Mouse (Mus musculus) left cerebral cortex, adult 11 months (tissue): Measurements from ENCODE around the gene Epha4.

Experiments
- DNase-seq: peaks from one replicate; pipeline ENCODE4 v3.0.0; 2022; ENCODE audit warnings: low spot score

Gene Epha4

GRCm38 (mm10) chr1:77407417-77407816 is 107.5 kb downstream of the Epha4 start:
- DNase-seq, result no peak

- no peak for DNase-seq
Measured at GRCm38 (mm10) chr1:77406631-77407030, 108.3 kb downstream of the Epha4 start.

- no peak for DNase-seq
Measured at GRCm38 (mm10) chr1:77404537-77404936, 110.4 kb downstream of the Epha4 start.

GRCm38 (mm10) chr1:77402942-77403341 is 111.9 kb downstream of the Epha4 start:
- no peak for DNase-seq

GRCm38 (mm10) chr1:77401465-77401864 is 113.4 kb downstream of the Epha4 start:
- no peak for DNase-seq

- no peak for DNase-seq
Measured at GRCm38 (mm10) chr1:77391590-77391989, 123.3 kb downstream of the Epha4 start.

GRCm38 (mm10) chr1:77389069-77389468 is 125.8 kb downstream of the Epha4 start:
- DNase-seq, result no peak

GRCm38 (mm10) chr1:77388556-77388955 is 126.3 kb downstream of the Epha4 start:
- DNase-seq, result no peak

- no peak for DNase-seq
Measured at GRCm38 (mm10) chr1:77385613-77386012, 129.3 kb downstream of the Epha4 start.

- DNase-seq, result no peak
Measured at GRCm38 (mm10) chr1:77383466-77383865, 131.4 kb downstream of the Epha4 start.

- DNase-seq, result no peak
Measured at GRCm38 (mm10) chr1:77377550-77377980, 137.3 kb downstream of the Epha4 start.

- no peak for DNase-seq
Measured at GRCm38 (mm10) chr1:77374054-77374453, 140.8 kb downstream of the Epha4 start.

- no peak for DNase-seq
Measured at GRCm38 (mm10) chr1:77370921-77371320, 144.0 kb downstream of the Epha4 start.

GRCm38 (mm10) chr1:77369255-77369837 is 145.5 kb downstream of the Epha4 start:
- no peak for DNase-seq

GRCm38 (mm10) chr1:77365850-77366249 is 149.0 kb downstream of the Epha4 start:
- DNase-seq, result no peak

GRCm38 (mm10) chr1:77364596-77364995 is 150.3 kb downstream of the Epha4 start:
- no peak for DNase-seq

- DNase-seq, result no peak
Measured at GRCm38 (mm10) chr1:77363848-77364247, 151.0 kb downstream of the Epha4 start.

- DNase-seq, result no peak
Measured at GRCm38 (mm10) chr1:77346459-77346858, 168.4 kb downstream of the Epha4 start.

GRCm38 (mm10) chr1:77343792-77344191 is 171.1 kb downstream of the Epha4 start:
- no peak for DNase-seq

GRCm38 (mm10) chr1:77339701-77340100 is 175.2 kb downstream of the Epha4 start:
- no peak for DNase-seq

GRCm38 (mm10) chr1:77338346-77338745 is 176.5 kb downstream of the Epha4 start:
- no peak for DNase-seq

GRCm38 (mm10) chr1:77336937-77337336 is 178.0 kb downstream of the Epha4 start:
- DNase-seq, result no peak

GRCm38 (mm10) chr1:77318597-77319127 is 196.2 kb downstream of the Epha4 start:
- DNase-seq, result no peak
